Mouse (Mus musculus) stomach, embryonic 16.5 days (tissue): ENCODE results near the gene Atp1a1. TPM values are rescaled to one million over a fixed set of nuclear protein-coding genes. Genes with fewer than 3 reads are reported as not detected.

Experiments
- ATAC-seq: fragments of 200-750 bp; cut with Nextera tagmentation; 2 replicates; pipeline ENCODE4 v1.8.0; 2017; ENCODE audit warnings: moderate number of reproducible peaks, moderate TSS enrichment; ENCODE audit not compliant: insufficient read depth, low FRiP score
- H3K27ac ChIP-seq: fragments of 300-500 bp; sonication (generic); 2 replicates; pipeline ENCODE4 v1.5.1; 2014; ENCODE audit warnings: low read length
- H3K27me3 ChIP-seq: fragments of 300-500 bp; sonication (generic); 2 replicates; pipeline ENCODE4 v1.6.1; 2014; ENCODE audit warnings: low read length, control low read depth, mixed read lengths; ENCODE audit not compliant: control insufficient read depth, insufficient read depth
- H3K36me3 ChIP-seq: fragments of 300-500 bp; sonication (generic); 2 replicates; pipeline ENCODE4 v1.6.1; 2014; ENCODE audit warnings: low read length; ENCODE audit not compliant: control insufficient read depth, insufficient read depth
- H3K4me1 ChIP-seq: fragments of 300-500 bp; sonication (generic); 2 replicates; pipeline ENCODE4 v1.6.1; 2014; ENCODE audit warnings: low read length, control low read depth, mixed read lengths; ENCODE audit not compliant: control insufficient read depth, insufficient read depth
- H3K4me2 ChIP-seq: fragments of 300-500 bp; sonication (generic); 2 replicates; pipeline ENCODE4 v1.6.1; 2014; ENCODE audit warnings: low read depth, low read length, mixed read lengths
- H3K4me3 ChIP-seq: fragments of 300-500 bp; sonication (generic); replicated peaks from 2 replicates; pipeline ENCODE4 v1.5.1; 2014; ENCODE audit warnings: mild to moderate bottlenecking, low read length
- H3K9ac ChIP-seq: fragments of 300-500 bp; sonication (generic); 2 replicates; pipeline ENCODE4 v1.6.1; 2014; ENCODE audit warnings: low read length
- H3K9me3 ChIP-seq: fragments of 300-500 bp; sonication (generic); replicated peaks from 2 replicates; pipeline ENCODE4 v1.6.1; 2016; ENCODE audit warnings: low read length, control low read depth; ENCODE audit not compliant: control insufficient read depth
- WGBS: fragments of 180-500 bp; shearing (Covaris S2); extraction: QIAGEN DNeasy Blood & Tissue Kit; methylation state at CpG from one replicate; pipeline ENCODE4 v1.1.7; 2014; 5-methylcytosine and 5-hydroxymethylcytosine counted together
- polyA plus RNA-seq: library from polyadenylated mRNA; unstranded; fragments of >200 nt; fragmentation: Nextera tagmentation; extraction: Ambion mirVana; gene quantifications from 2 replicates; pipeline ENCODE4 v1.2.1, GENCODE M21; 2015

Atp1a1 gene
- polyA plus RNA-seq, 1 experiment from 2014 or later: 158 TPM

DNA sequence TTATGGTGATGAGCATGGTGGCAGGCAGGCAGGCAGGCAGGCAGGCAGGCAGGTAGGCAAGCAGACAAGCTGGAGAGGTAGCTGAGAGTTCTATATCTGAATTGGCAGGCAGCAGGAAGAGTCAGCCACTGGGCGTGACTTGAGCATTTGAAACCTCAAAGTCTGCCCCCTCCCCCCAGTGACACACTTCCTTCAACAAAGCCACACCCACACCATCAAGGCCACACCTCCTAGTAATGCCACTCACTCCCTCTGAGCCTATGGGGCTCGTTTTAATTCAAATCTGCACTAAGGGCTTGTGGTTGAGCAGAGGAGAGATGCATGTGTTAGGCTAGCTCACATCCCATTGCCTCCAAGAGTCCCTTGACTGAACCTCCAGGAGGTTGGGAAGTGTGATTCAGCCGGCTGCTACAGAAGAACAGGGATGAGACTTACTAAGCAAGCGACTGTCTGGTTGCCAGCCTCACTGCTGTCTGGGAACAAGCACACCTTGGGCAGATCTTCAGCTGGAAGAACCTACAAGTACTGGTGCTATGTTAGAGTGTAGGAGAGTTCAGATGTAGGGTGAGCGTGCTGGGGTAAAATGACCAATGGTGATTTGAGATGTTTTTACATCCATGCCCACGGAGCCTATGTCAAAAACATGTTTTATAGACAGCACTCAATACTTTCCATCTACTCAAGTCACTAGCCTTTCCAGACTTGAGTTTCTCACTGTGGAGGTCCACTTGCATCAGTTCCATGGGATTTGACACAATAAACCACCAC, 33.6 kb downstream of the Atp1a1 start:
- no peak for ATAC-seq
- no peak overlapping the region for H3K9ac ChIP-seq
- 77% methylated on average over 6 of the region's 6 CpGs for WGBS
- no peaks in the 10 kb centered on the region for H3K27me3 ChIP-seq
- H3K4me1 ChIP-seq: peaks cover 12% of the 10 kb centered on the region
- no peak overlapping the region for H3K4me2 ChIP-seq
- peaks cover 7% of the 10 kb centered on the region for H3K36me3 ChIP-seq
- H3K27ac ChIP-seq: peak overlapping the region; percentile 72; the same call in 1 of the 2 replicates
- H3K4me3 ChIP-seq: no peak overlapping the region
- H3K9me3 ChIP-seq: no peaks in the 10 kb centered on the region

- no peak overlapping the region for H3K4me3 ChIP-seq
- peaks cover under 1% of the 10 kb centered on the region; the same call in 1 of the 2 replicates for H3K36me3 ChIP-seq
- no peak overlapping the region for H3K9ac ChIP-seq
- H3K9me3 ChIP-seq: no peaks in the 10 kb centered on the region
- no peak overlapping the region for H3K27ac ChIP-seq
- H3K4me2 ChIP-seq: no peak overlapping the region
- WGBS: 82% methylated on average over 3 of the region's 3 CpGs
- ATAC-seq: no peak
- H3K27me3 ChIP-seq: no peaks in the 10 kb centered on the region
- peaks cover 12% of the 10 kb centered on the region for H3K4me1 ChIP-seq
Measured at GRCm38 (mm10) chr3:101570246-101570645, 34.2 kb downstream of the Atp1a1 start.

- Histone ChIP-seq H3K9ac (no peak overlapping the region), H3K27ac (no peak overlapping the region), H3K27me3 (no peaks in the 10 kb centered on the region), H3K9me3 (no peaks in the 10 kb centered on the region), H3K4me2 (no peak overlapping the region), H3K4me1 (peaks cover 12% of the 10 kb centered on the region), H3K4me3 (no peak overlapping the region), H3K36me3 (no peaks in the 10 kb centered on the region)
- ATAC-seq: no peak
- WGBS: 89% methylated on average over 4 of the region's 4 CpGs
Measured at GRCm38 (mm10) chr3:101568627-101569026, 35.9 kb downstream of the Atp1a1 start.

GRCm38 (mm10) chr3:101564011-101564410, 40.5 kb downstream of the Atp1a1 start:
- Histone ChIP-seq H3K36me3 (no peaks in the 10 kb centered on the region), H3K9ac (no peak overlapping the region), H3K4me3 (no peak overlapping the region), H3K9me3 (no peaks in the 10 kb centered on the region), H3K4me1 (peaks cover 8% of the 10 kb centered on the region; the same call in 1 of the 2 replicates), H3K4me2 (no peak overlapping the region), H3K27me3 (no peaks in the 10 kb centered on the region), H3K27ac (no peak overlapping the region)
- 97% methylated on average over 2 of the region's 2 CpGs for WGBS
- ATAC-seq: no peak

GRCm38 (mm10) chr3:101562510-101563209, 41.8 kb downstream of the Atp1a1 start:
- H3K27me3 ChIP-seq: no peaks in the 10 kb centered on the region
- no peak overlapping the region for H3K4me3 ChIP-seq
- H3K9ac ChIP-seq: no peak overlapping the region
- ATAC-seq: peak; percentile 46; the same call in 1 of the 2 replicates
- 44% methylated on average over 10 of the region's 10 CpGs for WGBS
- H3K4me1 ChIP-seq: peaks cover 8% of the 10 kb centered on the region; the same call in 1 of the 2 replicates
- no peak overlapping the region for H3K4me2 ChIP-seq
- H3K27ac ChIP-seq: peak overlapping the region; percentile 66
- no peaks in the 10 kb centered on the region for H3K9me3 ChIP-seq
- no peaks in the 10 kb centered on the region for H3K36me3 ChIP-seq

DNA sequence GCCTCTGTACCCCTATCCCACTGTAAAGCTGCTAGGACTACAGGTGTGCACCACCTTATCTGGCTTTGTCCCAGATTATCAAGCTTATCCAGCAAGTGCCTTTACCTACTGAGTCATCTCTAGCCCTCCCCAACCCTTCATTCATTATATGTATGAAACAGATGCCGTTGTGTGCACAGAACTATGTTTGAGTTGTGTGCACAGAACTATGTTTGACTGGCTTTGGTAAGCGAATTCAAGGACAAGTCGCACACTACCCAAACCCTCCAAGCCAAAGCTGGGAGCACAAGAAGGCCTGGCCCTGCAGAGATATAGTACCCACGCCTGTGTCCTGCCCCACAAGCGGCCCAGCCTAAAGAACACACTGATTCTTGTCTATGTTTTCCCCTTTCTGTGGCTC, 42.5 kb downstream of the Atp1a1 start:
- Histone ChIP-seq H3K9ac (no peak overlapping the region), H3K36me3 (no peaks in the 10 kb centered on the region), H3K27ac (peak overlapping the region; percentile 67; the same call in 1 of the 2 replicates), H3K4me2 (no peak overlapping the region), H3K27me3 (no peaks in the 10 kb centered on the region), H3K4me1 (peaks cover 8% of the 10 kb centered on the region; the same call in 1 of the 2 replicates), H3K9me3 (no peaks in the 10 kb centered on the region), H3K4me3 (no peak overlapping the region)
- peak; percentile 63; the same call in 1 of the 2 replicates for ATAC-seq
- 53% methylated on average over 5 of the region's 5 CpGs for WGBS

DNA sequence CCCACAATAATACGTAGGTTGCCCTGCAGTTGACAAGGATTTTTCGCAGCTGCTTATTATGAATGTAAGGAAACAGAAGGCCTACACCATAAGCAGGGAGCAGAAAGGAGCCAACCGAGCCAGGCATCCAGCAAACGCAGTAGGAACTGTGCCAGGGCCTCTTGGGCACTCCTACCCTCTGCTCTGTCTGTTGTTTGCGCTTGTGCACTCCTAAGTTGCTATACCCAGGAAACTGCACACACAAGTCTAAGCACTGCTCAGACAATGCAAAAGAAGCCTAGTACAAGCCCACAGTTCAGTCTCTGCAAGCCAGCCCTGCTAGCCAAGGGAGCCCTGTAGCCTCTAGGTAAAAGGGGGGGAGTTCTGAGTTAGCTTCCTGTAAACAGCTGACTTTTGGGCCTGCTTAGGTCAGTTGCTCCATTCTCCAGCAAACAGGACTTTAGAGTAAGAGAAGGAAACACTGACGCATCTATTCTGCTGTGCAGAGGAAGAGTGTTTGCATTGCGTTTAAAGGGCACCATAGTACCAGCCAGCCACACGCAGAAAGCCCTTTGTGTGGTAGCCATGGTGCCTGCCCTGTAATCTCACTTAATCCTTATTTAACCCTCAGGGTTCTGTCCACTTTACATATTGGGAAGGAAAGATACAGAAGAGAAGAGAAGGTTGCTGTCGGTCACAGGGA, 43.5 kb downstream of the Atp1a1 start:
- H3K4me3 ChIP-seq: no peak overlapping the region
- H3K27ac ChIP-seq: peak overlapping the region; percentile 67
- H3K4me1 ChIP-seq: peaks cover 8% of the 10 kb centered on the region; the same call in 1 of the 2 replicates
- H3K27me3 ChIP-seq: no peaks in the 10 kb centered on the region
- WGBS: 66% methylated on average over 9 of the region's 9 CpGs
- ATAC-seq: no peak
- no peak overlapping the region for H3K9ac ChIP-seq
- H3K9me3 ChIP-seq: no peaks in the 10 kb centered on the region
- no peaks in the 10 kb centered on the region for H3K36me3 ChIP-seq
- no peak overlapping the region for H3K4me2 ChIP-seq

- H3K4me1 ChIP-seq: peaks cover 9% of the 10 kb centered on the region
- no peak for ATAC-seq
- H3K27me3 ChIP-seq: no peaks in the 10 kb centered on the region
- no peak overlapping the region for H3K9ac ChIP-seq
- WGBS: 79% methylated on average over 2 of the region's 2 CpGs
- no peak overlapping the region for H3K27ac ChIP-seq
- no peak overlapping the region for H3K4me3 ChIP-seq
- no peaks in the 10 kb centered on the region for H3K9me3 ChIP-seq
- H3K36me3 ChIP-seq: no peaks in the 10 kb centered on the region
- no peak overlapping the region for H3K4me2 ChIP-seq
Measured at GRCm38 (mm10) chr3:101556712-101557111, 47.8 kb downstream of the Atp1a1 start.
